Mouse (Mus musculus): ENCODE data around the gene Gm21093.
"Not testable (repeated sequence)": the region's sequence is repeated elsewhere in the genome, so short reads cannot be mapped to it uniquely, and the experiment has no call there.

Gm21093 gene

GRCm38 (mm10) chr4:42034626-42035025 lies at the start of gene Gm21093:
Gene Gm21093, minus strand, starts transcription at chr4:42034726.
- not testable (repeated sequence) for DNase-seq (ENCODE audit: low read depth)
